Mouse (Mus musculus) right cerebral cortex, postnatal 10 days (tissue): Measurements from ENCODE around the gene Serpinf2.
"Not testable (repeated sequence)": the region's sequence is repeated elsewhere in the genome, so short reads cannot be mapped to it uniquely, and the experiment has no call there.

ENCODE experiments used
- DNase-seq, 2 experiments: peaks; one replicate each; pipeline ENCODE4 v3.0.0; 2021; ENCODE audit warnings: low spot score in 2 of 2

Serpinf2 gene

GRCm38 (mm10) chr11:75383529-75383928, 55.9 kb downstream of the Serpinf2 start:
- not testable (repeated sequence) for DNase-seq
